In the genomic region with DNA sequence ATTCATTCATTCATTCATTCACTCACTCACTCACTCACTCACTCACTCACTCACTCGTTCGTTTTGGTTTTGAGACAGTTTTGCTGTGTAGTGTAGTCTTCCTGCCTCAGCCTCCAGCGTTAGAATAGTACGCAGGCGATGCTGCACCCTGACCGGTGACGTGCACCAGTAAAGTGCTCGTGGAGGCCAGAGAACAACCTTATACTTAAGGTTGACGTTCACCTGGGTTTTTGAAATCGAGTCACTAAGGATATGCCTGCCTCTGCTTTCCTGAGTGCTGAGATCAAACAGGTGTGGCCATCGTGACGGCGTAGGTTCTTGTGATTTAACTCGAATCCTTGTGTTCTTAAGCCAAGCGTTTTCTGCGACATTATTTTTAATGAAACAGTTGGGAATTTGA, we compare ENCODE assay signal across 8 mouse cellular contexts. TPM values are rescaled to one million over a fixed set of nuclear protein-coding genes. Genes with fewer than 3 reads are reported as not detected.
A peak's percentile ranks its signal among the peaks of the same experiment; 100 is the strongest.
DNase-seq lines count a peak whose midpoint lies in the region; ATAC-seq and TF ChIP-seq lines count a peak whose summit lies in the region.

No protein-coding gene starts in this region.

- 11% methylated on average over 16 of the region's 16 CpGs for WGBS in kidney, adult 2 months
- 38% methylated on average over 16 of the region's 16 CpGs for WGBS in forebrain, embryonic 14.5 days
- 29% methylated on average over 16 of the region's 16 CpGs for WGBS in limb, embryonic 12.5 days

- peak overlapping the region; percentile 61 for H3K27ac ChIP-seq in kidney, adult 2 months (ENCODE audit: insufficient read depth, low read depth, low read length)
- no peak overlapping the region for H3K27ac ChIP-seq in forebrain, embryonic 14.5 days (ENCODE audit: low read depth, low read length)
- 0 out of 2 replicates have a peak overlapping the region, but pooled peaks have one; percentile 31 for H3K27ac ChIP-seq in limb, embryonic 12.5 days

- H3K9ac ChIP-seq in forebrain, embryonic 14.5 days (ENCODE audit: low read length): peak overlapping the region; percentile 17
- H3K9ac ChIP-seq in limb, embryonic 12.5 days (replicated peaks): peak overlapping the region; percentile 88; the same call in 1 of the 2 replicates

- no peaks in the 10 kb centered on the region for H3K27me3 ChIP-seq in kidney, adult 2 months (replicated peaks; ENCODE audit: control insufficient read depth, insufficient read depth, low read length)
- H3K27me3 ChIP-seq in forebrain, embryonic 14.5 days (replicated peaks; ENCODE audit: control insufficient read depth, insufficient read depth, low read length): no peaks in the 10 kb centered on the region
- H3K27me3 ChIP-seq in limb, embryonic 12.5 days: no peaks in the 10 kb centered on the region

- peak; percentile 22 for ATAC-seq in forebrain, embryonic 14.5 days
- ATAC-seq in limb, embryonic 12.5 days (ENCODE audit: insufficient number of reproducible peaks, insufficient read depth, low FRiP score, low TSS enrichment, low read depth): peak; percentile 26; the same call in 1 of the 2 replicates
- 0 out of 2 replicates have a peak, but pooled peaks have one; percentile 34 for ATAC-seq in monocyte, adult 5-6 weeks (replicated peaks; ENCODE audit: insufficient number of reproducible peaks, low FRiP score, low TSS enrichment, poor library complexity, severe bottlenecking)

- TF ChIP-seq POLR2A in kidney, adult 2 months (IDR thresholded peaks at IDR 0.05; ENCODE audit: low read depth, low read length): no peak

- no peak for DNase-seq in kidney, adult 2 months
- DNase-seq in kidney, adult 18-20 months: no peak
- peak; percentile 26 for DNase-seq in R1 (ENCODE audit: low read depth, low spot score)
- peak; percentile 5 for DNase-seq in forebrain, embryonic 14.5 days (ENCODE audit: low spot score)
- no peak for DNase-seq in ovary, adult 18-20 months (ENCODE audit: low spot score)
- DNase-seq in adrenal gland, adult 8-10 months: no peak

- H3K4me2 ChIP-seq in forebrain, embryonic 14.5 days (ENCODE audit: low read length): peak overlapping the region; percentile 71
- H3K4me2 ChIP-seq in limb, embryonic 12.5 days: peak overlapping the region; percentile 62

- H3K4me3 ChIP-seq in kidney, adult 2 months (ENCODE audit: insufficient read depth, low read depth, low read length): peak overlapping the region; percentile 40
- H3K4me3 ChIP-seq in forebrain, embryonic 14.5 days (ENCODE audit: low read depth, low read length): peak overlapping the region; percentile 90
- peak overlapping the region; percentile 92 for H3K4me3 ChIP-seq in limb, embryonic 12.5 days (replicated peaks)

- H3K4me1 ChIP-seq in kidney, adult 2 months (ENCODE audit: control insufficient read depth, insufficient read depth, low read length): peaks cover 9% of the 10 kb centered on the region; the same call in 1 of the 2 replicates
- peaks cover 4% of the 10 kb centered on the region; the same call in 1 of the 2 replicates for H3K4me1 ChIP-seq in forebrain, embryonic 14.5 days (ENCODE audit: control insufficient read depth, insufficient read depth, low read length)
- peaks cover 9% of the 10 kb centered on the region; the same call in 1 of the 2 replicates for H3K4me1 ChIP-seq in limb, embryonic 12.5 days (replicated peaks)

- TF ChIP-seq CTCF in kidney, adult 2 months (conservative IDR thresholded peaks at IDR 0.05; ENCODE audit: insufficient read depth, insufficient read length, low read depth, low read length): no peak

- no peaks in the 10 kb centered on the region for H3K9me3 ChIP-seq in forebrain, embryonic 14.5 days (replicated peaks; ENCODE audit: control insufficient read depth, low read length)
- H3K9me3 ChIP-seq in limb, embryonic 12.5 days: no peaks in the 10 kb centered on the region

- H3K36me3 ChIP-seq in kidney, adult 2 months (ENCODE audit: control insufficient read depth, insufficient read depth, low read length): no peaks in the 10 kb centered on the region
- H3K36me3 ChIP-seq in forebrain, embryonic 14.5 days (ENCODE audit: control insufficient read depth, insufficient read depth, low read length): peaks cover 6% of the 10 kb centered on the region
- peaks cover 5% of the 10 kb centered on the region; the same call in 1 of the 2 replicates for H3K36me3 ChIP-seq in limb, embryonic 12.5 days

RNA-seq across cellular contexts. Expression of a gene that starts 0.6 kb away (rescaled TPM):
- polyA plus RNA-seq in kidney, adult 2 months (2012; rRNA removed): 27.0 and 30.6 TPM in 2 replicates
- polyA plus RNA-seq in forebrain, embryonic 14.5 days (2014; fragmentation: Nextera tagmentation; extraction: Ambion mirVana): 31.6 and 33.6 TPM in 2 replicates
- 41.0 and 41.5 TPM in 2 replicates for polyA plus RNA-seq in limb, embryonic 12.5 days (2016; fragmentation: Nextera tagmentation; extraction: Ambion mirVana)
- 9.7 to 17.0 TPM (median 10.1 TPM) in 3 replicates for total RNA-seq in monocyte, adult 5-6 weeks (2017)
- total RNA-seq in adrenal gland, adult 8-10 months (2022): 10 to 100 TPM; 29.6 to 37.0 (median 30.5) TPM

RNA-seq across cellular contexts. Expression of a gene that starts 56.1 kb away (rescaled TPM):
- 3.5 and 4.2 TPM in 2 replicates for polyA plus RNA-seq in kidney, adult 2 months (2012; rRNA removed)
- polyA plus RNA-seq in forebrain, embryonic 14.5 days (2014; fragmentation: Nextera tagmentation; extraction: Ambion mirVana): 40.3 and 41.7 TPM in 2 replicates
- 26.0 and 30.7 TPM in 2 replicates for polyA plus RNA-seq in limb, embryonic 12.5 days (2016; fragmentation: Nextera tagmentation; extraction: Ambion mirVana)
- 44.4 to 55.2 TPM (median 54.8 TPM) in 3 replicates for total RNA-seq in monocyte, adult 5-6 weeks (2017)
- total RNA-seq in adrenal gland, adult 8-10 months (2022): 10 to 100 TPM; 24.4 to 32.9 (median 26.3) TPM

Comparison
In these comparisons a context has a peak if more than half of its experiments do, and no peak if none do; other contexts are left out.
1. DNase-seq: peak in R1 (single experiment) and forebrain, embryonic 14.5 days (single experiment); none in kidney, adult 2 months (single experiment), kidney, adult 18-20 months (single experiment), ovary, adult 18-20 months (single experiment) and adrenal gland, adult 8-10 months (single experiment).
2. H3K4me3 ChIP-seq: peak in every context shown above with its lines; median percentile 92 in limb, embryonic 12.5 days; 90 in forebrain, embryonic 14.5 days; 40 in kidney, adult 2 months.
3. Peak in every context shown above with its lines, with median percentiles within 50 percentile points of each other: ATAC-seq.